Mouse (Mus musculus): ENCODE data around the gene Ppp1r18.

DNA sequence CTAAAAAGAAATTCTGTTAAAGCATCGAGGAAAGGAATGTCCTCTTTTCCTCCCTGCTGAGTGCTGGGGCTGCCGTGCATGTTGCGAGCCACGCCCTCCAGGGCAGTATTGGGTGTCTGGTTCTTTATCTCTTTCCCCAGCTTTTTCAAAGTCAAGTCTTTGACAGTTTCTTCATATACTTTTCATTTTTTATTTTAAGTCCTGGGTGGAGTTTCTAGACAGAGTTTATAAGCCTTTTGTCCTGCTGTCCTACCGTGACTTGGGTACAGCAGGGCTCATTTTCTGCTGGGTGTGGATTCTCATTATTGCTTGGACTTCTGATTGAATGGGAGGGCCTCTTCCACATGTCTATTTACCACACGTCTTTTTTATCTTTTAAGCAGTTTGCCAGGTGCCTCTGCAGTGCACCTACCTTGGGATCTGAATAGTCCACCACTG is 54.5 kb downstream of the Ppp1r18 start:
- TF ChIP-seq CTCF (IDR thresholded peaks at IDR 0.05; ENCODE audit: borderline replicate concordance, extremely low read depth, insufficient read depth, insufficient read length) (no peak), POLR2A (IDR thresholded peaks at IDR 0.05; ENCODE audit: borderline replicate concordance, extremely low read depth, insufficient read depth, insufficient read length, poor library complexity, severe bottlenecking) (no peak)
